Mouse (Mus musculus) forelimb bud, embryonic 11.5 days (tissue): ENCODE data around the gene Stk10.

ENCODE experiments used
- DNase-seq: peaks from one replicate; pipeline ENCODE4 v3.0.0-alpha.2; 2012; ENCODE audit warnings: low read depth, low spot score

Stk10 gene

DNA sequence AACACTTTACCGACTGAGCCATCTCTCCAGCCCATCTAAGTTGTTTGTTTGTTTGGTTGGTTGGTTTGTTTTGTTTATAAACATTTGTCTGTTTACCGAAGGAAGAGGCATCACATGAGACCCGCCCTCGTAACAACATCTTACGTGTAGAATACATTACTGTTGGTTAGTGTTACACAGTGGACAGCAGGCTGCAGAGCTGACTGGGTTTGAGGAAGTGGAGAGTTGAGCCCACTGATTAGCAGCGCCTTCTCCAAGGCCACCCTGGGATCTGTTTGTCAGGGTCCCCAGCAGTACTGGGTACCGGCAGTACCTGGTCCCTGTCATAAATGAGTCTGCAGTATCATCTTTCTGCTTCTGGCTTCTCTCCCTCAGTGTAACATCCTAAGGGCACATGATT lies 35.0 kb downstream of the Stk10 start:
- no peak for DNase-seq

- DNase-seq = no peak
These were observed 35.7 kb downstream of the Stk10 start for GRCm38 (mm10) chr11:32568637-32569293.

- DNase-seq = no peak
These were observed 38.0 kb downstream of the Stk10 start for GRCm38 (mm10) chr11:32571103-32571502.

DNA sequence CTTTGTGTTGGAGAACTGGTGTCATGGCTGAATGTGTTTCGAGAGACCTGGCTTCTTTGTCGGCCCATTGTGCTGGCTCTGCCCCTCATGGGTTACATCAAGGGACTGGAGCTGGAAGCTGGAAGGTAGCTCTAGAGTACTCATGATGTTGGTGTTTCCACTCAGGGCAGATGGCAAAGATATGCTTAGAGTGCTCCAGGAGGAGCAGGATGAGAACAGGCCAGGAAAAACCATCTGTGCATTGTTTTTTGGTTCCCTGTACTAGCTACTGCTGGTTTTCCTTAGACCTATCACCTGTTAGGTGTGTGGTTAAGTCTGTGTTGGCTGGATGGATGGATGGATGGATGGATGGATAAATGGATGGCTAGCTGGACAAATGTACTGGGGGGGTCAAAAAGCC lies 40.6 kb downstream of the Stk10 start:
- no peak for DNase-seq

DNA sequence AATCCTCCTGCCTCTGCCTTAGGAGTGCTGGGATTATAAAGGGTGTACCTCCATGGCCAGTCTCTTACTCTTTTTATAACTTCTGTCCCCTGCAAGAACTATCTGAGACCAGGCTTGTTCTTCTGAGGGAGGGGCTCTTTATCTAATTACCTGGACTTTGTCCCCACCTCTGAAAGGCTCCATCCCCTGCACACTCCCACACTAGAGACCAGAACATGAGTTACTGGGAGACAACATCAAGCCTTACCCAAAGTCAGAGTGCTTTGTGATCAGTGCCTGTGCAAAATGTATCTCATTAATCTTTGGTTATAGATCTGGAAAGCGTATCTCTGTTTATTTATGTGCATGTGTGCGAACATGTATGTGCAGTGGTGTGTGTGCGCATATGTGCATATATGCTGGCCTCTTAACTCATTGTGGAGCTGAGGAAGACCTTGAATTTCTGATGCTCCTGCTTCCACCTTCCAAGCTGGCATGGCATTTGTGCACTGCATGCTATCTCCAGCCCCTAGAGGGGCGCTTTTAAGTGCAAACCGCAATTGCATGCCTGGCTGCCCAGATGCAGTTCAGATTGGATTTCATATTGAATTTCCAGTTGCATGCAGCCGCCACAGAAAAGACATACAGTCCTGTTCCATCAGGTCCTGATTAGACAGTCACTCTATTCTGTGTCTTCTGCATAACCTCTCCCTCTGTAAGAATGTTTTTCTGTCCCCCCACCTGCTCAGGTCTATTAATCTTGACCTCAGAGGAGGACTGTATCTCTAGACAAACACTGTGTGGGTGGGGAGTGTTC lies 43.1 kb downstream of the Stk10 start:
- no peak for DNase-seq

DNA sequence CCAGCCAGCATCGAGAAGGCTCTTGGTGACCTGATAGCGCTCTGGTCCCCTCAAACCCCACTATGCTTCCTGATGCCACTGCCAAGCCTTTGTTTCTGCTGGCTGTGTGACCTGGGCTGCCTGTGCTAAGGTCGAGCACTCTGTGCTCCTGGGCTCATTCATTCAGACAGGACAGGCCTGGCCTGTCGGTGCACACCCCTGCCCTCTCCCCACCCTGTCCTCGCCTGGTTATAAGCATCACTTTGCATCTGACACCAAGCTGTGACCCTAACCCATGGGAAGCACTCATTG lies 43.6 kb downstream of the Stk10 start:
- DNase-seq = no peak

GRCm38 (mm10) chr11:32580305-32580947 lies 47.3 kb downstream of the Stk10 start:
- no peak for DNase-seq

DNA sequence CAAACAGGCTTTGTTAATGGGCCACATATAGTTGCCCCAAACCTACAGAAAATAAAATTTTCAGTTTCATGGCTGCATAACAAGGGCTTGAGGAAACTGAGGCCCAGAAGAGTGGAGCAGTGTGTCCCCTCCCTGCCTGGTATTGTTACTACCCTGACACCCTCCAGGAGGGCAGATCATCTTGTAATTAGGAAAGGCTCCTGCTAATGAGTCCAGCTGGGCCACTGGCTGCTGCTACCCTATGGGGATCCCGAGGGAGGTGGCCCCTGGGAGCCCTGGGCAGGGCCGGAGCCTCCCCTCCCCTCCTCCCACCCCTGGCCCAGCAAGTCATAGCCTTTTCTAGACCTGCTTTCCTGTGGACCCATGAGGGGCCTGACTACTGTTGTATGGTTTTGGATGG lies 47.9 kb downstream of the Stk10 start:
- DNase-seq = no peak

DNA sequence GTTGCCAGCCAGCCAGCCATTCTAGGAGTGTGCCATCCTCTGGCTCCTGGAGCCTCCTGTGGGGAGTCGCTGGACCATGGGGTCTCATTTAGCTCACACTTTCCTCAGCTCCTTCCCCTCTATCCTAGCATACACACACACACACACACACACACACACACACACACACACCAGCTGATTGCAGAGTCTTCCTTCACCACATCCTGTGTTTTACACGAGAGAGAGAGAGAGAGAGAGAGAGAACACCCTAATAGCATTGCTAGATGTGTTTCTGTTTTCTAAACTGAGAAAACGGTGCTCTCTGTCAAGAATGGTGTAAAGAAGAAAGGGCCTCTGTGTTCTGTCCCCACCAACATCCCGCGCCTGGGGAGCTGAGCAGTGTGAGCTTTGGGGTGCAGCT lies 49.7 kb downstream of the Stk10 start:
- DNase-seq = no peak

GRCm38 (mm10) chr11:32585996-32586395 lies 52.9 kb downstream of the Stk10 start:
- DNase-seq = no peak

DNA sequence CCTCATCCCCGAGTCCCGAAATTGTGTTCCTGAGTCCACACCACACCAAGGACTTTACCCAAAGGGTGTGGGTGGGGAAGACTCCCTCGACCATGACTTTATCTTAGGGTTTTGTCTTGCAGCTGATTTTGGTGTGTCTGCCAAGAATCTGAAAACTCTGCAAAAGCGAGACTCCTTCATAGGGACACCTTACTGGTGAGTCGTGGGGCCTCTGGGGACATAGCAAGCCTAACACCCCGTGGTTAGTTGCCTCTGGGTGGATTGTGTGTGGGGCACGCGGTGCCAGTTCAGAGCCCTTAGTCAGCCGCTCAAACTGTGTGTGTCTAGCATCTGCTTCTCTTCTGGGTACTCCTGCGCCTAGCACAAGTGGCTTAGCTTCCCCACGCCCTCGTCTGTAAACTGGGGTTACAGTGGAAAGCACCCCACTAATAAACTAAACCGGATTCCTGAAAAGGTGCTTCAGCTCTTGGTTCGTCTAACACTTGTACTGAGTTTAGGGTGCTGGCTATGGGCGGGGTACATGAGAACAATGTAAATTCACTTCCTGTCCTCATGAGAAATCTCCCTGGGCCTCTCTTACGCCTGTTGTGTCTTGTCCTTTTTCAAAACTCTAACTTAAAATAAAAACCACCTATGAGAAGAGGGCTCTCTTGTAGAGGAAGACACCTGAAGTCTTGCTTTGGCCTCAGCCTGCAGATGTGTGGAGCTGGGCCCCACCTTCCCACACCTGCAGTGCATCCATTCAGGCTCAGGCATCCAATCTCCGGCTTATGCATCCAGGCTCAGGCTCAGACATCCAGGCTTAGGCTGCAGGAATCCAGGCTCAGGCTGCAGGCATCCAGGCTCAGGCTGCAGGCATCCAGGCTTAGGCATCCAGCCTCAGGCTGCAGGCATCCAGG lies 54.3 kb downstream of the Stk10 start:
- no peak for DNase-seq

DNA sequence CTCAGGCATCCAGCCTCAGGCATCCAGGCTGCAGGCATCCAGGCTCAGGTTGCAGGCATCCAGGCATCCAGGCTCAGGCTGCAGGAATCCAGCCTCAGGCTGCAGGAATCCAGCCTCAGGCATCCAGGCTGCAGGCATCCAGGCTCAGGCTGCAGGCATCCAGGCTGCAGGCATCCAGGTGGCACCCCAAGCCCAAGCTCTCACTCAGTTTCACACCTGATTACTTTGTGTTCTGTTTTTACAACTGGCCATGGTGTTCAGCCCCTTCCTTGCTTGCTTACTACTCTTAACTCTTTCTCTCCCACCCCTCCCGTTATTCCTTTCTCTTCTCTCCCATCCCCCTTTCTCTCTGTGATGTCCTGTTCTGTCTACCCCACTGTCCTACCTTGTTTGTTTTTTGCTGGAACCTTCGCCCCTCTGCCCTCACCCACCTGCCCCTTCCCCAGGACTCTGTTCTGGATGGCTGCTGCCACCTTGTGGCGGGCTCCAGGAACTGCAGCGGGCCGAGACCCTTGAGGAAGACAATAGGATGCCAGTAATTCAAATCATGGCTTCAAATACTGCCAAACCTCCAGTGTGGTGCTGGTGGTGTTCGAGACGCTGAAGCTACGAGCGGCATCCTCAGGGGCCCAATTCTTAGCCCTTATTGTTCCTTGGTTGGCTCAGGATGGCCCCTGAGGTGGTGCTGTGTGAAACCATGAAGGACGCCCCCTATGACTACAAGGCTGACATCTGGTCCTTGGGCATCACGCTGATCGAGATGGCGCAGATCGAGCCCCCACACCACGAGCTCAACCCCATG lies 55.2 kb downstream of the Stk10 start:
- peak; percentile 82 for DNase-seq

GRCm38 (mm10) chr11:32588892-32589172 lies 55.7 kb downstream of the Stk10 start:
- no peak for DNase-seq

DNA sequence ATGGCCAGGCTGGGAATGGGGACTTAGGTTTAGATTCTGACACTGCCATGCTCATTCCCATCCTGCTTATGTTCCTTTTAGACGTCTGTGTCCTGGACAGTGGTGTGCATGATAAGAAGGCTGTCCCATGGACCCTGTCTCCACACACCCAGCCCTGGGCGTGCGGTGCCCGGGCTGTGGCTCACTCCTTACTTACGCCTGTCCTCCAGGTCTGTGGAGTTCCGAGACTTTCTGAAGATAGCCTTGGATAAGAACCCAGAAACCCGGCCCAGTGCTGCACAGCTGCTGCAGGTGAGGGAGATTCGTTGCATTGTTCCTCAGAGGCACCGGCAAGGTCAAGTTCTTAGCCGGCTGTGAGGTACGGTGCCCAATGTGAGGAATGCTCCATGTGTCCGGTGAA lies 56.1 kb downstream of the Stk10 start:
- DNase-seq = no peak

- no peak for DNase-seq
These were observed 56.7 kb downstream of the Stk10 start for GRCm38 (mm10) chr11:32589791-32590190.

DNA sequence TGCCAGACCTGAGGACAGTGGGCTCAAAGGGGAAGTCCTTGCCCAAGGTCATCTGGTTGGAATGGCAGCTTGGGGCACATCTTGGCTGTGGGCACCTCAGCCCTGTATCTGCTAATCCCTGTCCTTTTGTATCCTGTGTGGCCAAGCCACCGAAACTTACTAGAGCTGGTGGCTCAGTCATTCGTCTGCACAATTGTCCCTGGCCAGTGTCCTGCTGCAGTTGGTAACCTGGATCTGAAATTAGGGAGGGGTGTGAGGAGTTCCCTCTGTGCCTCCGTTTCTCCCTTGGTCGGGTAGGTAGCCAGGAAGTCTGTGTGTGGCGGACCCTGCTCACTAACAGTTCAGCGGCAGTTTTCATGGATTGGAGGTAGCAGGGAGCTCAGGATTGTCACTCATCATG lies 57.1 kb downstream of the Stk10 start:
- DNase-seq = no peak

DNA sequence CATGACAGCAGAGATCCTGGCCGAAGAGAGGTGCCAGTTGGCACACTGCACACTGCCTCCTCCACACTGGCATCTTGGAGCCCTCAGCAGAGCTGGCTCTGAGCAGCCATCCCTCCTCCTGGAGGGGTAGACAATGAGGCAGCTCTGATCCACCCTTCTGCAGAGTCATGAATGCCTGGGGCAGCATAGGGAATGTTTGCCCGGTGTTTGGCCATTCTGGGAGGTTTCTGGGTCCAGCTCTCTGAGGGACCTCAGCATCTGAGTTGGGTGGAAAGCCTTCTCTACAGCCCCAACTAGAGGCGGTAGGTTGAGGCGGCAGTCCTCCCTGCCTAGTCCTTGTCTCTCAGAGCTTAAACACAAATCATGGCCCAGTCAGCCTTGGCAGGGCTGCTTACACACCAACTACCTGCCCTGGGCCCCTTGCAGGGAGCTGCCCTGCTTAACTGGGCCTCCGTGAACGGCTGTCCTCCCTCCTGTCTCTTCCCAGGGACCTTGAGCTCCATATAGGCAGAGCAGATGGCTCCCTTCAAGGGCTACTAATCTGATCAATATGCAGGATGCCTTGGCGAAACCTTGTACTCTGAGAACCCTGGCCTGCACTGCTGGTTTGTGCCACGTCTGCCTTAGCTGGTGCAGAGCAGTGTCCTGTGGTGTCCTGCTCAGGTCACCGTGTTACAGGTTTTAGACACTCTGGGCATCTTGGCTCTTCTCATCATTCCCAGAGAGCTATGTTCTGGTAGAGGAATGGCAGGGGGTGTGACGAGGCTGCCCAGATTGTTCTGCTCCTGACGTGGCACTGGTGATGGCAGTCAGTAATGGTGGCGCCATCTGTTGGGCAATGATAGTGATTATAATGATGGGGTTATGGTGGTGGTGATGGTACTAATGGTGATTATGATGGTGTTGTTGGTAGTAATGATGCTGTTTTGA lies 59.1 kb downstream of the Stk10 start:
- DNase-seq = no peak

GRCm38 (mm10) chr11:32593081-32593480 lies 60.0 kb downstream of the Stk10 start:
- DNase-seq = no peak

GRCm38 (mm10) chr11:32594122-32594521 lies 61.0 kb downstream of the Stk10 start:
- no peak for DNase-seq

DNA sequence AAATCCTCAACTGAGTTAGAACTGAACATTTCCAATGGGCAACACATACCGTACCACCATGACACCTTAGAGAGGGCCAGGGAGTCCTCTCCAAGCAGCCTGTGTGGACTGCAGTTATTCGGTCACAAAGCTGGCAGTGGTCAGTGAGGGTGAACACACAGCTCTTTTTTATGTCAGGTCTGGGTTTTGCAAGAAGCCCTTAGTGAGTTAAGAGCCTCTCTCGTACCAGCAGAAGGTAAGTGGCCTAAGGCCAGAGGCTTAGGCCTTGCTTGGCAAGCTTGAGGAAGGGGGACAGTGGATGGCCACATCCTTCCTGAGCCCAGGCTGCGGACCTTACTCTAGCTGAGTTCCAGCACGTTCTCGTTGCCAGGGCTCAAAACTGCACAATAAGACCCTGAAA lies 67.3 kb downstream of the Stk10 start:
- no peak for DNase-seq
